Comparison of ENCODE assay signal across 9 mouse cellular contexts in genomic region chr16:30736662-30737326, GRCm38 (mm10).
DNase-seq lines count a peak whose midpoint lies in the region; ATAC-seq lines count a peak whose summit lies in the region.
"Had no signal": no experiment of that assay in that cellular context is flagged by ENCODE, and none has a peak within 500 bp of the region (broad histone marks: within the 10 kb centered on the region; RNA-seq: fewer than 3 reads in every experiment).

No protein-coding gene starts in this region.

- H3K36me3 ChIP-seq in forebrain, embryonic 10.5 days (replicated peaks): no peaks in the 10 kb centered on the region
- no peaks in the 10 kb centered on the region for H3K36me3 ChIP-seq in forebrain, embryonic 15.5 days
- no peaks in the 10 kb centered on the region for H3K36me3 ChIP-seq in midbrain, embryonic 15.5 days (replicated peaks)
- no peaks in the 10 kb centered on the region for H3K36me3 ChIP-seq in midbrain, embryonic 11.5 days (ENCODE audit: control insufficient read depth, insufficient read depth, low read length)
- no peaks in the 10 kb centered on the region for H3K36me3 ChIP-seq in stomach, embryonic 15.5 days

- intact Hi-C loops in heart, postnatal 25 days (cut with DNase I): loop anchor here (1.0 to 10.0 kb wide), 7 partner anchors 36 to 338 kb away; no protein-coding TSS in a partner anchor

- H3K4me1 ChIP-seq in forebrain, embryonic 10.5 days: peaks cover 57% of the 10 kb centered on the region
- 0 out of 2 replicates have a peak, but pooled peaks cover 2% of the 10 kb centered on the region for H3K4me1 ChIP-seq in forebrain, embryonic 15.5 days
- peaks cover 6% of the 10 kb centered on the region; the same call in 1 of the 2 replicates for H3K4me1 ChIP-seq in midbrain, embryonic 15.5 days
- peaks cover 6% of the 10 kb centered on the region for H3K4me1 ChIP-seq in midbrain, embryonic 11.5 days (ENCODE audit: control insufficient read depth, insufficient read depth, low read length)
- 0 out of 2 replicates have a peak, but pooled peaks cover 9% of the 10 kb centered on the region for H3K4me1 ChIP-seq in stomach, embryonic 15.5 days

- no peak overlapping the region for H3K9ac ChIP-seq in forebrain, embryonic 15.5 days (replicated peaks)
- H3K9ac ChIP-seq in midbrain, embryonic 15.5 days: no peak overlapping the region
- H3K9ac ChIP-seq in midbrain, embryonic 11.5 days (ENCODE audit: low read length): no peak overlapping the region
- no peak overlapping the region for H3K9ac ChIP-seq in stomach, embryonic 15.5 days

- H3K4me2 ChIP-seq in forebrain, embryonic 15.5 days (replicated peaks): no peak overlapping the region
- no peak overlapping the region for H3K4me2 ChIP-seq in midbrain, embryonic 15.5 days
- H3K4me2 ChIP-seq in midbrain, embryonic 11.5 days: no peak overlapping the region
- no peak overlapping the region for H3K4me2 ChIP-seq in stomach, embryonic 15.5 days

- H3K27me3 ChIP-seq in forebrain, embryonic 10.5 days (ENCODE audit: poor library complexity, severe bottlenecking): no peaks in the 10 kb centered on the region
- H3K27me3 ChIP-seq in forebrain, embryonic 15.5 days: no peaks in the 10 kb centered on the region
- no peaks in the 10 kb centered on the region for H3K27me3 ChIP-seq in midbrain, embryonic 15.5 days (replicated peaks)
- H3K27me3 ChIP-seq in midbrain, embryonic 11.5 days (ENCODE audit: control insufficient read depth, insufficient read depth, low read length): no peaks in the 10 kb centered on the region
- H3K27me3 ChIP-seq in stomach, embryonic 15.5 days (replicated peaks): no peaks in the 10 kb centered on the region

- H3K4me3 ChIP-seq in forebrain, embryonic 10.5 days: no peak overlapping the region
- no peak overlapping the region for H3K4me3 ChIP-seq in forebrain, embryonic 15.5 days
- no peak overlapping the region for H3K4me3 ChIP-seq in midbrain, embryonic 15.5 days
- no peak overlapping the region for H3K4me3 ChIP-seq in midbrain, embryonic 11.5 days (ENCODE audit: low read depth, low read length)
- H3K4me3 ChIP-seq in stomach, embryonic 15.5 days (replicated peaks): no peak overlapping the region

- no peaks in the 10 kb centered on the region for H3K9me3 ChIP-seq in forebrain, embryonic 10.5 days
- H3K9me3 ChIP-seq in forebrain, embryonic 15.5 days: no peaks in the 10 kb centered on the region
- no peaks in the 10 kb centered on the region for H3K9me3 ChIP-seq in midbrain, embryonic 15.5 days
- H3K9me3 ChIP-seq in midbrain, embryonic 11.5 days (ENCODE audit: control insufficient read depth, low read length): no peaks in the 10 kb centered on the region
- no peaks in the 10 kb centered on the region for H3K9me3 ChIP-seq in stomach, embryonic 15.5 days

- DNase-seq in forebrain, embryonic 10.5 days (ENCODE audit: extremely low spot score, low spot score): no peak
- DNase-seq in midbrain, embryonic 11.5 days (ENCODE audit: low spot score, missing footprints): no peak
- peak; percentile 55 for DNase-seq in heart, postnatal 25 days (ENCODE audit: low spot score)
- no peak for DNase-seq in cerebellum, adult 11 months
- DNase-seq: adrenal gland, postnatal 10 days had no signal

- ATAC-seq in forebrain, embryonic 15.5 days (replicated peaks): no peak
- no peak for ATAC-seq in midbrain, embryonic 15.5 days (replicated peaks)
- ATAC-seq in midbrain, embryonic 11.5 days (ENCODE audit: low FRiP score): no peak
- no peak for ATAC-seq in stomach, embryonic 15.5 days (ENCODE audit: insufficient read depth, low FRiP score, low read depth)
- ATAC-seq in monocyte, adult 5-6 weeks (replicated peaks; ENCODE audit: insufficient number of reproducible peaks, low FRiP score, low TSS enrichment, poor library complexity, severe bottlenecking): no peak

- 77% methylated on average over 17 of the region's 17 CpGs for WGBS in forebrain, embryonic 10.5 days
- 77% methylated on average over 17 of the region's 17 CpGs for WGBS in forebrain, embryonic 15.5 days
- 67% methylated on average over 17 of the region's 17 CpGs for WGBS in midbrain, embryonic 15.5 days
- 73% methylated on average over 17 of the region's 17 CpGs for WGBS in midbrain, embryonic 11.5 days
- WGBS in stomach, embryonic 15.5 days: 52% methylated on average over 17 of the region's 17 CpGs

- H3K27ac ChIP-seq in forebrain, embryonic 10.5 days: peak overlapping the region; percentile 13; the same call in 1 of the 2 replicates
- H3K27ac ChIP-seq in forebrain, embryonic 15.5 days (replicated peaks): no peak overlapping the region
- H3K27ac ChIP-seq in midbrain, embryonic 15.5 days: 0 out of 2 replicates have a peak overlapping the region, but pooled peaks have one; percentile 4
- H3K27ac ChIP-seq in midbrain, embryonic 11.5 days (ENCODE audit: low read depth, low read length): no peak overlapping the region
- H3K27ac ChIP-seq in stomach, embryonic 15.5 days: peak overlapping the region; percentile 36

Comparison
In these comparisons a context has a peak if more than half of its experiments do, and no peak if none do; other contexts are left out.
1. H3K27ac ChIP-seq: peak in forebrain, embryonic 10.5 days (single experiment), midbrain, embryonic 15.5 days (single experiment) and stomach, embryonic 15.5 days (single experiment); none in forebrain, embryonic 15.5 days (single experiment) and midbrain, embryonic 11.5 days (single experiment).